Mouse (Mus musculus) c-Kit-positive CD71-negative TER-119-negative erythroid progenitor cells, embryonic 14.5 days (primary cell): ENCODE results near the gene Gm21293.
"Not testable (repeated sequence)": the region's sequence is repeated elsewhere in the genome, so short reads cannot be mapped to it uniquely, and the experiment has no call there.

Source experiments
- DNase-seq: peaks from one replicate; pipeline ENCODE4 v3.0.0-alpha.2; 2013; ENCODE audit warnings: low read depth

The Gm21293 gene

DNA sequence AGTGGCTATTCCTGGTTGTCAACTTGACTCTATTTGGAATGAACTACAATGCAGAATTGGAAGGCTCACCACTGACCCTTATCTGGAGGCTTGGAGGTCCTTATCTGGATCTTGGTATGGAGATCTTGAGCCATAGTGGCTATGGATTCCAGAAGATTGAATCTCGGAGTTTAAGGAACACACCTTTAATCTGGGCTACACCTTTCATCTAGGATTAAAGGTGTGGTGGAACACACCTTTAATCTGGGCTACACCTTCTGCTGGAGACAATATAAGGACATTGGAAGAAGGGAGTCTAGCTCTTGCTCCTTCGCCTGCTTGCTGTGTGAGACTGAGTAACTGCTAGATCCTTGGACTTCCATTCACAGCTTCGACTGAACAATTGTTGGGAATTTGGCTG, at the start of gene Gm21293:
TSS of gene Gm21293 (plus strand) at position 301 of the 400 bp plus-strand sequence.
- not testable (repeated sequence) for DNase-seq

DNA sequence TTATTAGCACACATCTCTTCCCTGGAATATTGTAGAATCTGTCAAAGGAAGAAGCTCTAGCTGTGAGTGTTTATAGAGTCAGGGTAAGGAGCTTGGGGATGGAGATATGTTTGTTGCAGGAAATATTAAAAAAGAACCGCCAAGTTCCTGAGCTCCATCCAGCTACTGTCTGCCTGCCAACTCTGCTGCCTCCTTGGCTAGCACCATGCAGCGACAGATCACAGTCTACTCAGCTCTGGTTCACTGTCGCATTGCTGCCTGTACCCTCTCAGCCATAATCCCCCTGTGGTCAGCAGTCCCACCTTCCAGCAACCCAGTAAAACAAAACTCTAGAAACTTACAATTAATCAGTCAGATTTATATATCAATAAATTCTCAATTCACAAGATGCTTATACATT, 32.7 kb upstream of the Gm21293 start:
- no peak for DNase-seq

DNA sequence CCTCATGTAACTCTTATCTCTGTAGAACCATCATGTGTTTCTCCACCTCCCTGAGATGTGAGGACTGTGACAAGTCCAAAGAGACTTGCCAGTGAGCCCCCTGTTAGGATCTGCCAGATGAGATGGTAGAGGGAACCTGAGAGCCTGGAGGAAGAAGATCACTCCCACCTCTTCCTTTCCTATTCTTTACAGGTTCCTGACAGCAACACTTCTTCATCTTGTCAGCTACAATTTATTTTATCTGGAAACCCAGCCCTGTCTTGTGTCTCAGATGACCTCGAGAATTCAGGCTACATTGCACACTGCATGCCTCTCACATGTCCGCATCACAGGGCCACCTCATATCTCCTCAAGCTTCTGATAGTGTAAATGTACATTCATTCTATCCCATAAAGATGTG, 24.5 kb upstream of the Gm21293 start:
- DNase-seq = no peak

DNA sequence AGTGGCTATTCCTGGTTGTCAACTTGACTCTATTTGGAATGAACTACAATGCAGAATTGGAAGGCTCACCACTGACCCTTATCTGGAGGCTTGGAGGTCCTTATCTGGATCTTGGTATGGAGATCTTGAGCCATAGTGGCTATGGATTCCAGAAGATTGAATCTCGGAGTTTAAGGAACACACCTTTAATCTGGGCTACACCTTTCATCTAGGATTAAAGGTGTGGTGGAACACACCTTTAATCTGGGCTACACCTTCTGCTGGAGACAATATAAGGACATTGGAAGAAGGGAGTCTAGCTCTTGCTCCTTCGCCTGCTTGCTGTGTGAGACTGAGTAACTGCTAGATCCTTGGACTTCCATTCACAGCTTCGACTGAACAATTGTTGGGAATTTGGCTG, 8.4 kb downstream of the Gm21293 start, which contains the start of gene Gm6763:
TSS of gene Gm6763 (plus strand) at position 301 of the 400 bp plus-strand sequence.
- not testable (repeated sequence) for DNase-seq

DNA sequence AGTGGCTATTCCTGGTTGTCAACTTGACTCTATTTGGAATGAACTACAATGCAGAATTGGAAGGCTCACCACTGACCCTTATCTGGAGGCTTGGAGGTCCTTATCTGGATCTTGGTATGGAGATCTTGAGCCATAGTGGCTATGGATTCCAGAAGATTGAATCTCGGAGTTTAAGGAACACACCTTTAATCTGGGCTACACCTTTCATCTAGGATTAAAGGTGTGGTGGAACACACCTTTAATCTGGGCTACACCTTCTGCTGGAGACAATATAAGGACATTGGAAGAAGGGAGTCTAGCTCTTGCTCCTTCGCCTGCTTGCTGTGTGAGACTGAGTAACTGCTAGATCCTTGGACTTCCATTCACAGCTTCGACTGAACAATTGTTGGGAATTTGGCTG, 16.9 kb downstream of the Gm21293 start, which contains the start of gene Gm8764:
TSS of gene Gm8764 (plus strand) at position 301 of the 400 bp plus-strand sequence.
- not testable (repeated sequence) for DNase-seq

DNA sequence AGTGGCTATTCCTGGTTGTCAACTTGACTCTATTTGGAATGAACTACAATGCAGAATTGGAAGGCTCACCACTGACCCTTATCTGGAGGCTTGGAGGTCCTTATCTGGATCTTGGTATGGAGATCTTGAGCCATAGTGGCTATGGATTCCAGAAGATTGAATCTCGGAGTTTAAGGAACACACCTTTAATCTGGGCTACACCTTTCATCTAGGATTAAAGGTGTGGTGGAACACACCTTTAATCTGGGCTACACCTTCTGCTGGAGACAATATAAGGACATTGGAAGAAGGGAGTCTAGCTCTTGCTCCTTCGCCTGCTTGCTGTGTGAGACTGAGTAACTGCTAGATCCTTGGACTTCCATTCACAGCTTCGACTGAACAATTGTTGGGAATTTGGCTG, 25.4 kb downstream of the Gm21293 start, which contains the start of gene Gm21304:
TSS of gene Gm21304 (plus strand) at position 301 of the 400 bp plus-strand sequence.
- not testable (repeated sequence) for DNase-seq

DNA sequence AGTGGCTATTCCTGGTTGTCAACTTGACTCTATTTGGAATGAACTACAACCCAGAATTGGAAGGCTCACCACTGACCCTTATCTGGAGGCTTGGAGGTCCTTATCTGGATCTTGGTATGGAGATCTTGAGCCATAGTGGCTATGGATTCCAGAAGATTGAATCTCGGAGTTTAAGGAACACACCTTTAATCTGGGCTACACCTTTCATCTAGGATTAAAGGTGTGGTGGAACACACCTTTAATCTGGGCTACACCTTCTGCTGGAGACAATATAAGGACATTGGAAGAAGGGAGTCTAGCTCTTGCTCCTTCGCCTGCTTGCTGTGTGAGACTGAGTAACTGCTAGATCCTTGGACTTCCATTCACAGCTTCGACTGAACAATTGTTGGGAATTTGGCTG, 33.9 kb downstream of the Gm21293 start, which contains the start of gene Gm21312:
TSS of gene Gm21312 (plus strand) at position 301 of the 400 bp plus-strand sequence.
- not testable (repeated sequence) for DNase-seq

DNA sequence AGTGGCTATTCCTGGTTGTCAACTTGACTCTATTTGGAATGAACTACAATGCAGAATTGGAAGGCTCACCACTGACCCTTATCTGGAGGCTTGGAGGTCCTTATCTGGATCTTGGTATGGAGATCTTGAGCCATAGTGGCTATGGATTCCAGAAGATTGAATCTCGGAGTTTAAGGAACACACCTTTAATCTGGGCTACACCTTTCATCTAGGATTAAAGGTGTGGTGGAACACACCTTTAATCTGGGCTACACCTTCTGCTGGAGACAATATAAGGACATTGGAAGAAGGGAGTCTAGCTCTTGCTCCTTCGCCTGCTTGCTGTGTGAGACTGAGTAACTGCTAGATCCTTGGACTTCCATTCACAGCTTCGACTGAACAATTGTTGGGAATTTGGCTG, 42.4 kb downstream of the Gm21293 start, which contains the start of gene Gm20765:
TSS of gene Gm20765 (plus strand) at position 301 of the 400 bp plus-strand sequence.
- not testable (repeated sequence) for DNase-seq

DNA sequence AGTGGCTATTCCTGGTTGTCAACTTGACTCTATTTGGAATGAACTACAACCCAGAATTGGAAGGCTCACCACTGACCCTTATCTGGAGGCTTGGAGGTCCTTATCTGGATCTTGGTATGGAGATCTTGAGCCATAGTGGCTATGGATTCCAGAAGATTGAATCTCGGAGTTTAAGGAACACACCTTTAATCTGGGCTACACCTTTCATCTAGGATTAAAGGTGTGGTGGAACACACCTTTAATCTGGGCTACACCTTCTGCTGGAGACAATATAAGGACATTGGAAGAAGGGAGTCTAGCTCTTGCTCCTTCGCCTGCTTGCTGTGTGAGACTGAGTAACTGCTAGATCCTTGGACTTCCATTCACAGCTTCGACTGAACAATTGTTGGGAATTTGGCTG, 51.0 kb downstream of the Gm21293 start, which contains the start of gene Gm4340:
TSS of gene Gm4340 (plus strand) at position 301 of the 400 bp plus-strand sequence.
- not testable (repeated sequence) for DNase-seq
